Mouse (Mus musculus) kidney, postnatal 10 days (tissue): ENCODE measurements around the gene Lsm10.

Source experiments
- DNase-seq: peaks from one replicate; pipeline ENCODE4 v3.0.0; 2021; ENCODE audit warnings: mixed read lengths

Lsm10 gene

GRCm38 (mm10) chr4:126097711-126098253 lies 1.4 kb downstream of the Lsm10 start:
- DNase-seq, result no peak

- no peak for DNase-seq
Measured at GRCm38 (mm10) chr4:126099365-126099764, 2.9 kb downstream of the Lsm10 start.

GRCm38 (mm10) chr4:126100764-126101163 lies 4.3 kb downstream of the Lsm10 start:
- DNase-seq, result no peak

GRCm38 (mm10) chr4:126102061-126102841 lies 5.8 kb downstream of the Lsm10 start:
- peak; percentile 59 for DNase-seq

- peak; percentile 87 for DNase-seq
Measured at GRCm38 (mm10) chr4:126103057-126103581, 6.7 kb downstream of the Lsm10 start.

- DNase-seq, result peak; percentile 98
Measured at GRCm38 (mm10) chr4:126103590-126104068, 7.2 kb downstream of the Lsm10 start, which contains the start of gene Stk40. Gene Stk40, plus strand, starts transcription at chr4:126103957.

- DNase-seq, result peak; percentile 78
Measured at GRCm38 (mm10) chr4:126104261-126105075, 8.0 kb downstream of the Lsm10 start.

GRCm38 (mm10) chr4:126105131-126105783 lies 8.8 kb downstream of the Lsm10 start:
- DNase-seq, result no peak

GRCm38 (mm10) chr4:126108061-126108740 lies 11.8 kb downstream of the Lsm10 start:
- DNase-seq, result peak; percentile 88

- no peak for DNase-seq
Measured at GRCm38 (mm10) chr4:126109613-126110373, 13.4 kb downstream of the Lsm10 start.

GRCm38 (mm10) chr4:126110374-126111152 lies 14.1 kb downstream of the Lsm10 start:
- peak; percentile 89 for DNase-seq

GRCm38 (mm10) chr4:126111153-126111549 lies 14.7 kb downstream of the Lsm10 start:
- peak; percentile 69 for DNase-seq

- DNase-seq, result no peak
Measured at GRCm38 (mm10) chr4:126113243-126113642, 16.8 kb downstream of the Lsm10 start.

- peak; percentile 77 for DNase-seq
Measured at GRCm38 (mm10) chr4:126113943-126114342, 17.5 kb downstream of the Lsm10 start.

GRCm38 (mm10) chr4:126115411-126115810 lies 19.0 kb downstream of the Lsm10 start:
- no peak for DNase-seq

- no peak for DNase-seq
Measured at GRCm38 (mm10) chr4:126115871-126116521, 19.6 kb downstream of the Lsm10 start.

- no peak for DNase-seq
Measured at GRCm38 (mm10) chr4:126117116-126117515, 20.7 kb downstream of the Lsm10 start.

GRCm38 (mm10) chr4:126118651-126119050 lies 22.2 kb downstream of the Lsm10 start:
- DNase-seq, result no peak

GRCm38 (mm10) chr4:126119051-126119450 lies 22.6 kb downstream of the Lsm10 start:
- DNase-seq, result no peak

- DNase-seq, result no peak
Measured at GRCm38 (mm10) chr4:126120052-126120451, 23.6 kb downstream of the Lsm10 start.
